Mouse (Mus musculus) testis, adult 2 months (tissue): ENCODE results near the gene Tmem222.

Source experiments
- CTCF ChIP-seq: fragments of 200-500 bp; IDR thresholded peaks from 2 replicates; pipeline ENCODE4 v1.5.1; 2012; ENCODE audit warnings: low read depth, mild to moderate bottlenecking, inconsistent platforms, low read length, moderate library complexity; ENCODE audit not compliant: control insufficient read depth, insufficient read depth, insufficient replicate concordance
- POLR2A ChIP-seq: fragments of 200-500 bp; IDR thresholded peaks from 2 replicates; pipeline ENCODE4 v1.6.1; 2012; ENCODE audit warnings: low read depth, mild to moderate bottlenecking, inconsistent platforms, low read length, moderate library complexity; ENCODE audit not compliant: control insufficient read depth

DNA sequence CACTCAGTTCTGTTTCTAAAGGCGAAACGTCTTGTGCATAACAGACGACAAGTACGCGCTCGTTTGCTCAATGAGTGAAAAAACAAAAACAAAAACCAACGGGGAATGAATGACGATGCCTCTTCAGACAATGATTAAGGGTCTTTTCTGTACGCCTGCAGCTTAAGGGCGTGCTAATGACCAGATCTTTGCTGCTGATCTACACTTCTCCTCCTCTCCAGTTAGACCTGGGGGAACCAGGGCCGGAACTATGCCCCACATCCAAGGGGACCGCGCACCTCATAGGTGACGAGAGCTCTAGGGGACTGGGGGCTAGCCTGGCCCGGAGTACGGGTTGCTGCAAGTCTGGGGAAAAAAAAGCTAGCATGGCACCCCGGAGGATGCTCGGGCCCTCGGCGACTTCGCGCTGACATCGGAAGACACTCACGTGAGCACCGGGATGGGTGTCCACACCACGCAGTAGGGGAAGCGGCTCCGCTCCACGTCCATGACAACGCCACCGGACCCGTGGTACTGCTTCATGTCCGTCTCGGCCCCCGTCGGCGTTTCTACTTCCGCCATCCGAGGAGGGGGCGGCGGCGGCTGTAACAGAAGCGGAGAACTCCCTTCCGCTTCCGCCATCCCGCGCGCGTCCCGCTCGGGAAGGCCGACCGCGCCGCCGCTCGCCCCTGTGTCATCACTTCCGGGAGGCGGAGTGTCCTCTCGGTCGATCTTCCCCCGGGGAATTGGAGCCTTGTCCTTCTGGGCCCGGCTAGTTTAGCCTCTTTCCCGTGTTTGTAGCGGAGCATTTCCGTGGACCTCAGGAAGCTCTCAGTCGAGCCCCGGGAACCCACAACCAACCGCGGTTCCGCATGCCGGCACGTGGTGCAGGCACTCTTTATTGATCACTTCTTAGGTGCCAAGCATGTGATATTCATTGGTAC is at the start of gene Tmem222:
- no peak for TF ChIP-seq CTCF
- peak; percentile 61 for TF ChIP-seq POLR2A
